Mouse (Mus musculus): ENCODE data around the gene Ctse.

DNA sequence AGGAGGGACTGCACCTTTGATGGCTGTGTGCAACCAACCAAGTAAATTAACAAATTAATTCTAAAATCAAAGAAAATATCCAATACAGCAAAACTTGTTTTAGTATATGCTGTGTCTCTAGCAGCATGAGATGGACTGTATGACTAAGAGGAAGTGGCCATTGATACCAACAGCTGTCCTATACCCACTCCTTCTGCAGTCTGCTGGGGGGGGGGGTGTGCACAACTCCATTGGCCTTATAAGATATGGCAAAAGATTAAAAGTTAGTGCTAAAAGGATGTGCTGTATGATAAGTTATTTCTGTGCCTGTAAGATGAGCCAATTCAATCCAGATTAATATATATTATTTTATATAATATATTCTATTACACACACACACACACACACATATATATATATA lies 3.6 kb upstream of the Ctse start:
- TF ChIP-seq TAL1 (IDR thresholded peaks at IDR 0.05; ENCODE audit: low read length) (no peak), GATA1 (IDR thresholded peaks at IDR 0.05; ENCODE audit: low read length) (no peak)
